Mouse (Mus musculus) liver, embryonic 16.5 days (tissue): ENCODE data around the gene Olfr1168. TPM values are rescaled to one million over a fixed set of nuclear protein-coding genes. Genes with fewer than 3 reads are reported as not detected.
"Not testable (repeated sequence)": the region's sequence is repeated elsewhere in the genome, so short reads cannot be mapped to it uniquely, and the experiment has no call there.

Source experiments
- ATAC-seq: fragments of 200-750 bp; cut with Nextera tagmentation; 2 replicates; pipeline ENCODE4 v1.8.0; 2017; ENCODE audit warnings: low read depth, mild to moderate bottlenecking, moderate number of reproducible peaks, moderate library complexity
- H3K27ac ChIP-seq: fragments of 300-500 bp; sonication (generic); 2 replicates; pipeline ENCODE4 v1.5.1; 2014; ENCODE audit warnings: mild to moderate bottlenecking, low read length
- H3K27me3 ChIP-seq: fragments of 300-500 bp; sonication (generic); 2 replicates; pipeline ENCODE4 v1.6.1; 2014; ENCODE audit warnings: low read depth, low read length, mixed read lengths; ENCODE audit not compliant: control insufficient read depth, insufficient read depth
- H3K36me3 ChIP-seq: fragments of 300-500 bp; sonication (generic); 2 replicates; pipeline ENCODE4 v1.6.1; 2014; ENCODE audit warnings: mild to moderate bottlenecking; ENCODE audit not compliant: control insufficient read depth, insufficient read depth
- H3K4me1 ChIP-seq: fragments of 300-500 bp; sonication (generic); 2 replicates; pipeline ENCODE4 v1.6.1; 2014; ENCODE audit warnings: low read depth, low read length, mixed read lengths; ENCODE audit not compliant: control insufficient read depth
- H3K4me2 ChIP-seq: fragments of 300-500 bp; sonication (generic); 2 replicates; pipeline ENCODE4 v1.6.1; 2014; ENCODE audit warnings: low read depth, low read length, mixed read lengths
- H3K4me3 ChIP-seq: fragments of 300-500 bp; sonication (generic); 2 replicates; pipeline ENCODE4 v1.5.1; 2014; ENCODE audit warnings: low read depth, mild to moderate bottlenecking, low read length
- H3K9ac ChIP-seq: fragments of 300-500 bp; sonication (generic); 2 replicates; pipeline ENCODE4 v1.6.1; 2014; ENCODE audit warnings: low read depth, low read length
- H3K9me3 ChIP-seq: fragments of 300-500 bp; sonication (generic); replicated peaks from 2 replicates; pipeline ENCODE4 v1.6.1; 2016; ENCODE audit warnings: low read length; ENCODE audit not compliant: control insufficient read depth
- WGBS: fragments of 180-500 bp; shearing (Covaris S2); extraction: QIAGEN DNeasy Blood & Tissue Kit; methylation state at CpG from one replicate; pipeline ENCODE4 v1.1.7; 2014; ENCODE audit not compliant: insufficient replicate concordance; 5-methylcytosine and 5-hydroxymethylcytosine counted together
- polyA plus RNA-seq: library from polyadenylated mRNA; unstranded; fragments of >200 nt; fragmentation: Nextera tagmentation; extraction: Ambion mirVana; gene quantifications from 2 replicates; pipeline ENCODE4 v1.2.1, GENCODE M21; 2015

The Olfr1168 gene
- polyA plus RNA-seq: not detected in 2 replicates

- H3K9ac ChIP-seq: no peak within 1 kb of the TSS
- H3K36me3 ChIP-seq: no peaks in the 10 kb centered on the region
- WGBS: 56% methylated on average over 2 of the region's 2 CpGs
- ATAC-seq: no peak
- H3K4me2 ChIP-seq: no peak within 1 kb of the TSS
- no peak within 1 kb of the TSS for H3K4me3 ChIP-seq
- no peaks in the 10 kb centered on the region for H3K4me1 ChIP-seq
- no peaks in the 10 kb centered on the region for H3K9me3 ChIP-seq
- H3K27ac ChIP-seq: no peak within 1 kb of the TSS
- H3K27me3 ChIP-seq: no peaks in the 10 kb centered on the region
These were observed at the start of gene Olfr1168 for GRCm38 (mm10) chr2:88181580-88181979. TSS of gene Olfr1168 (plus strand) at chr2:88181880.

- H3K4me3 ChIP-seq, H3K4me1 ChIP-seq, H3K27ac ChIP-seq, H3K9me3 ChIP-seq, ATAC-seq, H3K4me2 ChIP-seq, H3K27me3 ChIP-seq, H3K36me3 ChIP-seq, H3K9ac ChIP-seq: not testable (repeated sequence)
- WGBS: 69% methylated on average over 1 of the region's 1 CpGs
These were observed 26.6 kb upstream of the Olfr1168 start, which contains the start of gene Olfr1167 for GRCm38 (mm10) chr2:88155093-88155492. TSS of gene Olfr1167 (minus strand) at chr2:88155193.

GRCm38 (mm10) chr2:88220784-88221183 lies 39.1 kb downstream of the Olfr1168 start:
- WGBS: 62% methylated on average over 1 of the region's 1 CpGs
- Histone ChIP-seq H3K4me2 (no peak overlapping the region), H3K27ac (no peak overlapping the region), H3K4me3 (no peak overlapping the region), H3K9me3 (no peaks in the 10 kb centered on the region), H3K9ac (no peak overlapping the region), H3K27me3 (no peaks in the 10 kb centered on the region), H3K36me3 (no peaks in the 10 kb centered on the region), H3K4me1 (no peaks in the 10 kb centered on the region)
- ATAC-seq: no peak

- no peaks in the 10 kb centered on the region for H3K36me3 ChIP-seq
- H3K27me3 ChIP-seq: no peaks in the 10 kb centered on the region
- no peaks in the 10 kb centered on the region for H3K9me3 ChIP-seq
- ATAC-seq: no peak
- 64% methylated on average over 1 of the region's 1 CpGs for WGBS
- no peak within 1 kb of the TSS for H3K4me3 ChIP-seq
- no peaks in the 10 kb centered on the region for H3K4me1 ChIP-seq
- no peak within 1 kb of the TSS for H3K27ac ChIP-seq
- no peak within 1 kb of the TSS for H3K9ac ChIP-seq
- H3K4me2 ChIP-seq: no peak within 1 kb of the TSS
These were observed 46.6 kb downstream of the Olfr1168 start, which contains the start of gene Olfr1170 for GRCm38 (mm10) chr2:88228234-88228633. TSS of gene Olfr1170 (minus strand) at chr2:88228334.

Other genes with a start within 250 kb of the Olfr1168 start
- gene Olfr1155, start 236.7 kb upstream of the Olfr1168 start, polyA plus RNA-seq: not detected in 2 replicates
- gene Olfr1156, start 228.8 kb upstream of the Olfr1168 start, polyA plus RNA-seq: not detected in 2 replicates
- not detected in 2 replicates for gene Olfr1157, start 213.6 kb upstream of the Olfr1168 start, polyA plus RNA-seq
- gene Olfr74, start 207.2 kb upstream of the Olfr1168 start, polyA plus RNA-seq: not detected in 2 replicates
- not detected in 2 replicates for gene Olfr1158, start 191.8 kb upstream of the Olfr1168 start, polyA plus RNA-seq
- gene Olfr1160, start 173.6 kb upstream of the Olfr1168 start, polyA plus RNA-seq: not detected in 2 replicates
- gene Olfr1161, start 159.1 kb upstream of the Olfr1168 start, polyA plus RNA-seq: not detected in 2 replicates
- not detected in 2 replicates for gene Olfr73, start 144.2 kb upstream of the Olfr1168 start, polyA plus RNA-seq
- not detected in 2 replicates for gene Olfr1162, start 130.8 kb upstream of the Olfr1168 start, polyA plus RNA-seq
- gene Olfr1163, start 110.0 kb upstream of the Olfr1168 start, polyA plus RNA-seq: not detected in 2 replicates
- gene Olfr1164, start 87.9 kb upstream of the Olfr1168 start, polyA plus RNA-seq: not detected in 2 replicates
- not detected in 2 replicates for gene Olfr1166, start 53.6 kb upstream of the Olfr1168 start, polyA plus RNA-seq
- not detected in 2 replicates for gene Olfr1167, start 26.7 kb upstream of the Olfr1168 start, polyA plus RNA-seq
- not detected in 2 replicates for gene Olfr1170, start 46.5 kb downstream of the Olfr1168 start, polyA plus RNA-seq
- gene Olfr1173, start 98.0 kb downstream of the Olfr1168 start, polyA plus RNA-seq: not detected in 2 replicates
- gene Olfr1174-ps, start 133.3 kb downstream of the Olfr1168 start, polyA plus RNA-seq: not detected in 2 replicates
- not detected in 2 replicates for gene Olfr1175-ps, start 145.3 kb downstream of the Olfr1168 start, polyA plus RNA-seq
- gene Olfr1176, start 154.8 kb downstream of the Olfr1168 start, polyA plus RNA-seq: not detected in 2 replicates
- gene Olfr1177-ps, start 164.6 kb downstream of the Olfr1168 start, polyA plus RNA-seq: not detected in 2 replicates
- not detected in 2 replicates for gene Olfr1178, start 205.2 kb downstream of the Olfr1168 start, polyA plus RNA-seq
- not detected in 2 replicates for gene Olfr1179, start 224.6 kb downstream of the Olfr1168 start, polyA plus RNA-seq
- not detected in 2 replicates for gene Olfr1180, start 237.3 kb downstream of the Olfr1168 start, polyA plus RNA-seq
- not detected in 2 replicates for gene Olfr1181, start 244.3 kb downstream of the Olfr1168 start, polyA plus RNA-seq